Mouse (Mus musculus): ENCODE results near the gene Tmem178. TPM values are rescaled to one million over a fixed set of nuclear protein-coding genes. Genes with fewer than 3 reads are reported as not detected.

Gene Tmem178
- polyA plus RNA-seq, 1 experiment from 2014 or later = 30.5 TPM

DNA sequence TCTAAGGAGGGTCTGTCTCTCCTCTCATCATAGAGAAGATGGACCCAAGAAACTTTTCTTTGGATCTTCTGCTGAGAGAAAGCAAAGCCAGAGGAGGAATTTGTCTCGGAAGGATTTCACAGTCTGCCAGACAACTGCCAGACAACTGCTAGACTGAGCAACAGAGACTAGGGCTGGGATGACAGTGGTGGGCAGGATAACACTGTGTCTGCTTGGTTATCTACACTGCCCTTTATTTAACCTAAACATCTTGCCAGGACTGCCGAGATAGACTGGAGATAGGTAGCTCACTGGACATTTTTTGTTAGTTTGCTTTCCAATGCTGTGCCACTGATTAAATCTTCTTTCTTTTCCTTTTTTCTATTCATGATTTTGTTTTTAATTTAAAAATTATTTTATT, 97.2 kb downstream of the Tmem178 start:
- no peak overlapping the region for H3K9ac ChIP-seq (replicated peaks; ENCODE audit: low read length)
- no peaks in the 10 kb centered on the region for H3K4me1 ChIP-seq (ENCODE audit: control insufficient read depth, insufficient read depth, low read length)
- H3K36me3 ChIP-seq (ENCODE audit: control insufficient read depth, insufficient read depth, low read length) = peaks cover 32% of the 10 kb centered on the region
- H3K27ac ChIP-seq (replicated peaks; ENCODE audit: low read depth, low read length) = no peak overlapping the region
- no peak for ATAC-seq (ENCODE audit: low FRiP score, low TSS enrichment)
- H3K4me3 ChIP-seq (replicated peaks; ENCODE audit: low read depth, low read length) = no peak overlapping the region
- no peak overlapping the region for H3K4me2 ChIP-seq (ENCODE audit: low read length)
- WGBS = 91% methylated on average over 2 of the region's 2 CpGs
- no peaks in the 10 kb centered on the region for H3K27me3 ChIP-seq (ENCODE audit: control insufficient read depth, insufficient read depth, low read length)
- no peaks in the 10 kb centered on the region for H3K9me3 ChIP-seq (ENCODE audit: control insufficient read depth, low read length)
- DNase-seq = no peak

DNA sequence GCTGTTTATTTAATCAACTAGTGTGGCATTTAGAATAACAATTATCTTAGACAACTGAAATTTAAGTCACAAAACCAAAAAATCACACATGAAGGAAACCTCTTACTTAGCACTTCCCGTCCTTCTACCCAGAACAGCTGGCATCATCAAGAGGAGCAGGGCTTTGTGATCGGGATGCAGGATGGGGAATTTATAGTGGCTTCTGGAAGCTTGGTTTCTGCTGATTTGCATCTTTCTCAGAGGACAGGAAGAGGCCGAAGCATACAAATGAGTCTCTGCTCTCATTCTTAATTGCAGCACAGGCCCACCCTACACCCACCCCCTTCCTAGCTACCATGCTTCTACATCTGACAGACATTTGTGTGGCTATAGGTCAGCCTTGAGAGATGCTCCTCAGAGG, 99.9 kb downstream of the Tmem178 start:
- DNase-seq = peak; percentile 12
- Histone ChIP-seq H3K9me3 (ENCODE audit: control insufficient read depth, low read length) (no peaks in the 10 kb centered on the region), H3K4me1 (ENCODE audit: control insufficient read depth, insufficient read depth, low read length) (no peaks in the 10 kb centered on the region), H3K9ac (replicated peaks; ENCODE audit: low read length) (no peak overlapping the region), H3K4me3 (replicated peaks; ENCODE audit: low read depth, low read length) (no peak overlapping the region), H3K27me3 (ENCODE audit: control insufficient read depth, insufficient read depth, low read length) (no peaks in the 10 kb centered on the region), H3K36me3 (ENCODE audit: control insufficient read depth, insufficient read depth, low read length) (peaks cover 21% of the 10 kb centered on the region), H3K4me2 (ENCODE audit: low read length) (no peak overlapping the region), H3K27ac (replicated peaks; ENCODE audit: low read depth, low read length) (no peak overlapping the region)
- ATAC-seq (ENCODE audit: low FRiP score, low TSS enrichment) = no peak
- 65% methylated on average over 3 of the region's 3 CpGs for WGBS

GRCm38 (mm10) chr17:81045115-81045514, 100.7 kb downstream of the Tmem178 start:
- H3K36me3 ChIP-seq (ENCODE audit: control insufficient read depth, insufficient read depth, low read length) = peaks cover 16% of the 10 kb centered on the region; the same call in 1 of the 2 replicates
- no peak overlapping the region for H3K27ac ChIP-seq (replicated peaks; ENCODE audit: low read depth, low read length)
- WGBS = 96% methylated on average over 6 of the region's 6 CpGs
- no peak overlapping the region for H3K9ac ChIP-seq (replicated peaks; ENCODE audit: low read length)
- H3K4me3 ChIP-seq (replicated peaks; ENCODE audit: low read depth, low read length) = no peak overlapping the region
- DNase-seq (no peak), ATAC-seq (ENCODE audit: low FRiP score, low TSS enrichment) (no peak)
- no peak overlapping the region for H3K4me2 ChIP-seq (ENCODE audit: low read length)
- H3K9me3 ChIP-seq (ENCODE audit: control insufficient read depth, low read length) = no peaks in the 10 kb centered on the region
- H3K27me3 ChIP-seq (ENCODE audit: control insufficient read depth, insufficient read depth, low read length) = no peaks in the 10 kb centered on the region
- H3K4me1 ChIP-seq (ENCODE audit: control insufficient read depth, insufficient read depth, low read length) = no peaks in the 10 kb centered on the region

GRCm38 (mm10) chr17:81045525-81046150, 101.2 kb downstream of the Tmem178 start:
- DNase-seq (peak; percentile 31), ATAC-seq (ENCODE audit: low FRiP score, low TSS enrichment) (no peak)
- no peaks in the 10 kb centered on the region for H3K27me3 ChIP-seq (ENCODE audit: control insufficient read depth, insufficient read depth, low read length)
- H3K9ac ChIP-seq (replicated peaks; ENCODE audit: low read length) = no peak overlapping the region
- H3K4me3 ChIP-seq (replicated peaks; ENCODE audit: low read depth, low read length) = no peak overlapping the region
- H3K27ac ChIP-seq (replicated peaks; ENCODE audit: low read depth, low read length) = no peak overlapping the region
- no peak overlapping the region for H3K4me2 ChIP-seq (ENCODE audit: low read length)
- WGBS = 91% methylated on average over 9 of the region's 9 CpGs
- no peaks in the 10 kb centered on the region for H3K9me3 ChIP-seq (ENCODE audit: control insufficient read depth, low read length)
- H3K36me3 ChIP-seq (ENCODE audit: control insufficient read depth, insufficient read depth, low read length) = peaks cover 14% of the 10 kb centered on the region; the same call in 1 of the 2 replicates
- H3K4me1 ChIP-seq (ENCODE audit: control insufficient read depth, insufficient read depth, low read length) = no peaks in the 10 kb centered on the region

DNA sequence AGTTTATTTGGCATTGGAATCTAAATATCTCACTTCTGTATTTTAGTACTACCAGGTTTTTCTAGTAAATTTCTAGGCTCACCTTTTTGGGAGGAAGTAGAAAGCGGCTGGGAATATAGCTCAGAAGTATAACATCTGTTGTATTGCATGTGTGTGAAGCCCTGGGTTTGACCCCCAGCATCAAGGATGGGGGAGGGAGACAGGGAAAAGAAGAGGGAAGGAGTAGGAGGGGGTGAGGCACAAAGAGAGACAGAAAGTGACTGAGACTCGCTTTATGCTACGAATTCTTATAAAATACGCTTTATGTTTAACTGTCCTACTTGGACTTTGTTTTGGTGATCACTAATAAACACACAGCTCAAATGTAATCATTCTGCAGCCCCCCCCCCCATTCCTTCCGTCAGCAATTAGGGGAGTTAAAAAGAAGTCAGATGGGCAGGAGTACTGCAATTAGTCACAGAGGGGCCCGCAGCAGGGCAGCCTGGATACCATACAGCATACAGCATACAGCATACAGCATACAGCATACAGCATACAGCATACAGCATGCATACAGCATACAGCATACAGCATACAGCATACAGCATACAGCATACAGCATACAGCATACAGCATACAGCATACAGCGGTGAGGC, 103.6 kb downstream of the Tmem178 start:
- peaks cover 11% of the 10 kb centered on the region for H3K36me3 ChIP-seq (ENCODE audit: control insufficient read depth, insufficient read depth, low read length)
- no peaks in the 10 kb centered on the region for H3K9me3 ChIP-seq (ENCODE audit: control insufficient read depth, low read length)
- no peak overlapping the region for H3K27ac ChIP-seq (replicated peaks; ENCODE audit: low read depth, low read length)
- H3K4me2 ChIP-seq (ENCODE audit: low read length) = no peak overlapping the region
- H3K4me1 ChIP-seq (ENCODE audit: control insufficient read depth, insufficient read depth, low read length) = no peaks in the 10 kb centered on the region
- H3K4me3 ChIP-seq (replicated peaks; ENCODE audit: low read depth, low read length) = no peak overlapping the region
- ATAC-seq (ENCODE audit: low FRiP score, low TSS enrichment) (no peak), DNase-seq (no peak)
- no peaks in the 10 kb centered on the region for H3K27me3 ChIP-seq (ENCODE audit: control insufficient read depth, insufficient read depth, low read length)
- no peak overlapping the region for H3K9ac ChIP-seq (replicated peaks; ENCODE audit: low read length)
- WGBS = 86% methylated on average over 7 of the region's 7 CpGs

Other genes starting within 250 kb of the Tmem178 start
- 32.1 and 39.7 TPM in 2 replicates for gene Map4k3, start 216.1 kb upstream of the Tmem178 start, polyA plus RNA-seq (2014; fragmentation: Nextera tagmentation; extraction: Ambion mirVana)
- gene Thumpd2, start 120.5 kb downstream of the Tmem178 start, polyA plus RNA-seq (2014; fragmentation: Nextera tagmentation; extraction: Ambion mirVana) = 7.6 and 9.1 TPM in 2 replicates